Mouse (Mus musculus) small intestine, adult 10 weeks (tissue): ENCODE measurements around the gene Cks1b. TPM values are rescaled to one million over a fixed set of nuclear protein-coding genes. Genes with fewer than 3 reads are reported as not detected.

Experiments
- polyA plus RNA-seq: library from polyadenylated mRNA; stranded (reverse); fragments of 350-450 nt; fragmentation: Illumina TruSeq; extraction: RNeasy Lipid Tissue Mini Kit (QIAGEN cat#74804); gene quantifications from one replicate; pipeline ENCODE4 v1.2.3, GENCODE M21; 2014; ENCODE audit warnings: low replicate concordance

Gene Cks1b
- polyA plus RNA-seq, result 5.6 TPM

DNA sequence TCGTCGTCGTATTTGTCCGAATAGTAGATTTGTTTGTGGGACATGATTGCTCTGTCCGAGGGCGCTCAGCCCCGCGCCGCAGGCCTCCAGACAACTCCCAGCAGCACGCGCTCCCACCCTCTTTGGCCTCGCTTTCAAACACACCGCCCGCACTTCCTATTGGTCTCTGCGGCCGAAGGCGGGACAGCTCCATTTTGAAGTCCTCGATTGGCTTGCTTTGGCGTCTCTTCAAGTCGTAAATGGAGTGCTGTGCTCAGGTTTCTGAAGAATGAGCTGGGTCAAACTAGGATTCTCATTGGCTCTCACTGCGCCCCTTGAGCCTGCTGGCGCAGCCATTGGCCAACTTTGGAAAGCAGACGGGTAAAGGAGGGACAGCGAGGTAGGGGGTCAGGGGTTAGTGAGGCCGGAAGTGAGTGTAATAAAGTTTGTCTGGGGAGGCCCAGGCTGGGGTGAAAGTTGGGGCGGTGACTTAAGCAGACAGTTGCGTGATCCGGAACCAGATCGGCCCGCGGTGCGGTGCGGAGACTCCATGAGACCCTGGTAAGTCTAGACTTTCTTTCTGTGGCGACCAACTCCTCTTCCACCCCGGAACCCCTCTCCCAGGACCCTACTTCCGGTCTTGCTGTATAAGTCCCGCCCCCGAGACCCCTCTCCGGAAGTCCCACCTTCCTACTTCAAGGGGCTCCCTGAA lies at the start of gene Cks1b, which contains the start of gene Shc1:
Gene Cks1b, minus strand, starts transcription at position 214 of the 691 bp plus-strand sequence.
Gene Shc1, plus strand, starts transcription at position 274 of the 691 bp plus-strand sequence.

DNA sequence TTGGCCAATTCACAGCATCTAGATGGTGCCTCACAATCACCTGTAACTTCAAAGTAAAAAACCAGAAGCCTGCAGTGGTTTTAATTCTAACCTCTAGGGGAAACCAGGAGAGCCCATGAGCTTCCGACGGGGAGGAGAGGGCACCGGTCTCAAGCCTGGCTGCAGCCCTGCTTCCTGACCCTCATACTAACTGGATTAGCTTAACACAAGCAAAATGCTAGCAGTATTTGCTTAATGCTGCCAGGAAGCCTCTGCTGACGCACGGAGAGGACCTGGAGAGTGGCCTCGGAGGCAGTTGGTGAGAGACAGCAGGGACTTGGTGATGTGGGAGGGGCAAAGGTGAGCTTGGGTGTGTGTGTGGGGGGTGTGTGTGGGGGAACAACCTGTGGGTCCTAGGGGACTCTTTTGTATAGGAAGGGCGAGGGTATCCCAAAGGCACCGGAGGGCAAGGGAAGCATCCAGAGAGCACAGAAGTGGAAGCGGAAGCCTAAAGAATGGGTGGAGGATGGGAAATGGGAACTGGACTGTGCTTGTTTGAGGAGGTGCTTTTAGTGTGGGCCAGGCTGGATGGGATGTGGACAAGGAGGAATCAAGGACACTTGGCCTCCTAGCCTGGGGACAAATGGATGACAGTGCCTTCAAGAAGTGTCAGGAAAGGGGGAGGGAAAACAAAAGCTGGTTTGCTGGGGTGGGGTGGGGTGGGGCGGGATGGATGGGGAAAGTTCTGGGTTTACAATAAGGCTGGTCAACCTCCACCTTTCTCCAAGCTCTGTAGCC lies 36.4 kb upstream of the Cks1b start, which contains the start of gene Pmvk:
Gene Pmvk, plus strand, starts transcription at position 141 of the 777 bp plus-strand sequence.

DNA sequence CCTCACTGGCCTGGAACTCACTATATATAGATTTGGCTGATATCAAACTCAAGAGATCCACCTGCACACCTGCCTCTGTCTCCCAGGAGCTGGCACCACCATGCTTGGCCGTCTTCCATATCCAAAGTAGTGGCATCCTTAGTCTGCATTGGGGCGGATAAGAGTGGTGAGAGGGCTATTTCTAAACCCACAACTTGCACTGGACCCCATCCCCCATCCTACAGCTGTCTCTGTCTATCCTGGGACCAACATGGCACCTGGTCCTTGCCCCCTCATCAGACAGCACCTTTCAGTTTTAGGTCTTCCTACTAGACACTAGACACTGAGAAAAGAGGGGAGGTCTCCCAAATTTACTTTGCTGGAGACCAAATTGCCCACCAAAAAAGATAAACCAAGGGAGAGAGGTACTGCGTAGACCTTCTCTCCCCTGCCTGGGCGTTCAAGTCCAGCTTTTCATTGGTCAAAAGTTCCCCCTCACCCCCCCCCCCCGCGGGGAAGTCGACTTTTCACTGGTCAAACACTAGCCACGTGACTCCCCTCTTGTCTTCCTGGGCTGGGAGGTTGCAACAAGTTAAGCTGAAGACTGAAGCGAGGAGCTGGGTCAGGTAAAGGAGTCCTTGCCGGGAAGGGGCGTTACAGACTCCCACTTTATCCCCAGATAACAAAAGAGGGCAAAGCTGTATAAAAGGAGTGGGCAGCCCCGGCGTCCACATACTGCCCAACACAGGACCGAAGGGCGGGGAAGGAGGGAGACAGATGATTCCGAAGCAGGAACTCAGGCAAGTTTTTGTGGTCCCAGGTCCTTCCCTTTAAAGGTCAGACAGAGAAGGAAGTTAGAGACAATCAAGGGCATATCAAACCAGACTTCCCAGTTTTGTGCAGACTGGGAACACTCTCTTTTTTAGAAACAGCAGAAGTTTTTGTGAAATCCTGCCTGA lies 18.3 kb upstream of the Cks1b start, which contains the start of gene Pbxip1:
Gene Pbxip1, plus strand, starts transcription at position 531 of the 938 bp plus-strand sequence.

DNA sequence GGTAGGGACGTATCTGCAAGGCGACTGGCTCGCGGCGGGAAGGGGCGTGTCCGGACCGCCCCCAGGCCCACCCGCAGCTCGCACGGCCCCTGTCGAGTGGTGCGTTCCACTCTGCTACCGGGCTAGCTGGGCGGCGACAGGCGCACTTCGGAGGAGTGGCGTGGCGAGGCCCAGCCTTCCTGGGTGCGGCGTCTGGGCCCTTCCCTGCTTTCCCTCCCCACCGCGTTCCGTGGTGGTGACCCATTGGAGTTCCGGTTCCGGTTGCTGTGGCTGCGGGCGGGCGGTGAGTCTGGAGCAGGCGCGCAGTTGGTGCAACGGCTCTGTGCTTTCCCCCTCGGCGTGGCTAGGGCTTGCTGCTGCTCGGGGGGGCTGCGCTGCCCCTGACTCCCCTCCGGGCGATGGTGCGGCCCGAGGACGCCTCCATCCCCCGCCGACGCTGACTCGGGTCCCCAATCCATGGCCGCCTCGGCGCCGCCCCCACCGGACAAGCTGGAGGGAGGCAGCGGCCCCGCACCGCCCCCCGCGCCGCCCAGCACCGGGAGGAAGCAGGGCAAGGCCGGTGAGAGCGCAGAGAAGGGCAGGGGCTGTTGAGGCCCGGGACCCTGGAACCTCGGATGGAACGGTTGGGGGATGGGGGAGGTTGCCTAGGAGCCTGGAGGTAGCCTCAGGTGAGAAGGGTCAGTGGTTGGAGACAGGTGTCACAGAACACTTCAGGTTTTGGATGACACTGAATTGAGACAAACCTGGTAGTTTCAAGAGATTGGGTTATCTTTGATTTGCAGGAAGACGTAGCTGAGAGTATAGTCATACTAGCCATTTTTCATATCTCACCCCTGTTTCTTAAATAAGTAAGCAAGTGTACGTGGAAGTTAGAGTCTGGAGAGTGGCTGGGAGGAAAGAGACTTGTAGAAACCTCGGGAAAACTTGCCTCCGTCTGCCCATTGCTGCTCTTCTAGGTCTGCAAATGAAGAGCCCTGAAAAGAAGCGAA lies 12.3 kb upstream of the Cks1b start, which contains the start of gene Pygo2:
Gene Pygo2, plus strand, starts transcription at position 44 of the 989 bp plus-strand sequence.

DNA sequence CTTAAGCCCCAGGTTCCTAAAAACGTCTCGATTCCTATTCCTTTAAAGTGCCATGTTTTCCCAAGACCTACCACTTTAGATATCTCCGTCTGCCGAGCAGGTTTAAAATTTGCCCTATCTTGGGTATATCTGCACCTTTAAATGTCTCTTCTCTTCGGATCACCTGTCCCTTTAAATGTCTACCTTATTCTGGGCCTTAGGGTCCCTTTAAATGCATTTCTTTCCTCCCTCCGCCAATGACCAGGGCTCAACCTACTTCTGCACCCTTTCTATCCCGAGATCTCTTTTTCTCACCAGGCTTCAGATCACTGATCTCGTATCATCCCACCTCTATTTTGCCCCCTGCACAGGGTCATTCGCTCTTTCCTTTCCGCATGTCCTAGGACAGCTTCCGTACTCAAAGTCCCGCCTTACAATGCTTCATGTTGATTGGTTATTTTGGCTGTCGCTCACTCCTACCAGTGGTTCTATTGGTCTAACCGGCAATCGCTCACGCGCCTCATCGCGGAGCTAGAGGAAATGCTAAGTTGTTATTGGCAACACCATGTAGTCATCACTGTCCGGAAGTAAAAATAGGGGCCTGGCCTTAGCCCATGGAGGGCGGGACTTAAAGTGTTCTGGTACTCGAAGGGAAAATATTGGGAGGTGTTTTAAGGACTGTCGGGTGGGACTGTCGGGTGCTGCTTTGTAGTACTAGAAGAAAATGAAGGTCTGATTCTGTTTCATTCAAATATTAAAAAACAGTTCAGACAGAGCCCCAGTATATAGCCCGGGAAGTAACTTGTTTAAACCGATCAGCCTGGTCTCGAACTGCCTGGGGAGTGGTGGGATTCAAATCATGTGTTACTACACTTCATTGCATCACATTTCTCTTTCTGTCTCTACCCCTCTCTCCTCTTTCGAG lies 6.4 kb downstream of the Cks1b start, which contains the start of gene Flad1:
Gene Flad1, minus strand, starts transcription at position 381 of the 904 bp plus-strand sequence.

DNA sequence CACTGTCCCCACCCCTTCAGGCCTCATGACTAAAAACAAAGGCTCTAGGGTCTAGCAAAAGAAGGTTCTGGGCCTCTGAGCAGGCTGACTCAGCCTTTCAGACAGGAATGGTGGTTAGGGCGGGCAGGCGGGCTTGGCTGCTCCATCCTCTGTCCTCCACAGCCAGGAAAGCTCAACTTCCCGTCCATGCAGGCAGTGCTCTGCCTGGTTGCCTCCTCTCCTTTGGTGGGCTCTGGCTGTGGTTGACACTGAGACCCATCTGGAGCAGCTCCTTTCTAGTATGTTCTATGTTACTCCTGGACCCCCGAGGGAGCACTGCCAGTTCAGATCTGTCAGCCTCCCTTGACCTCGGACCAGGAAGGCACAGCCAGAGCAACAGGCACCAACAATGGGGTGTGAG lies 15.5 kb downstream of the Cks1b start, which contains the start of gene Lenep:
Gene Lenep, minus strand, starts transcription at position 101 of the 400 bp plus-strand sequence.

DNA sequence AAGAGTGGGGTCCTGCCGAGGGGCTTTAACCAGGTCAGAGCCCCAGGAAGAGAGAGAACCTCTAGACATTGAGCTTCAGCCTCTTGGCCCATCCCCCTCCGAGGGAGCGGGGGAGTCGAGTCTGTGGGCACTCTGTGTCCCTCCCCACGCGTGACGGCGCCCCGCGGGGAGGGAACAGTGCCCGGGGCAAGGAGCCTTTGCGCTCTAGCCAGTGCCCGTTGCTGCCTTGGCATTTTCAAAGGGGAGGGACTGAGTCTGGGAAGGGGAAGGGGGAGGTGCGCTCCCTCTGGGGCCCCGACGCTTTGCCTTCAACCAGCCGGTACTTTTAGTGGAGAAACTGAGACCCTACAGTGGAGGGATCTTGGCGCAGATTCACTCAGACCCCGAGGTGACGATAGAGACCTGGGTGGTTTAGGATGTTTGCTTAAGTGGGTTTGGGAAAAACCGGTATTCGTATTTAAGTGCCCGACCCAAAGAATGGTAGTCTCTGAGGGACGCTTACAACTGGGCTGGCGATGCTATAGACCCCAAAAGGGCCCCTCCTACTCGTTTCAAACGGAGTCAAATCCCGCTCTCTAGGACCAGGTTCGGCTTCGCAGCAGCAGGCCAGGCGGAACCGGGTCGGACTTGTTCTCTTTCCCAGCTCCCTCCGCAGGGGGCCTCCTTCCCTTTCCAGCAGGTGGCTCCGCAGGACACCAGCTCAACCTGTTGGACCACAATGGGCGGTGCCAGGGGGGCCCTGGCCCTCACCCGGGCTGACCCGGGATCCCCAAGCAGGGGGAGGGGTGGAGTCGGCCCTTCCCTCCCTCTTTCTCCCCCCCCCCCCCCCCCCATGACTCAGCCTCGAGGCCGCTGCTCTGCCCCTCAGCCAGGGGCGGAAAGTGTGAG lies 23.9 kb downstream of the Cks1b start, which contains the start of gene Zbtb7b:
Gene Zbtb7b, minus strand, starts transcription at position 771 of the 888 bp plus-strand sequence.

Other genes starting within 250 kb of the Cks1b start
- gene Scamp3, start 240.9 kb downstream of the Cks1b start, polyA plus RNA-seq, result 8.1 TPM
- not detected for gene Fam189b, start 235.2 kb downstream of the Cks1b start, polyA plus RNA-seq
- gene Gba, start 215.5 kb downstream of the Cks1b start, polyA plus RNA-seq, result 6.2 TPM
- not detected for gene Thbs3, start 203.2 kb downstream of the Cks1b start, polyA plus RNA-seq
- gene Mtx1, start 191.3 kb downstream of the Cks1b start, polyA plus RNA-seq, result 19.8 TPM
- 1.3 TPM for gene Muc1, start 189.3 kb downstream of the Cks1b start, polyA plus RNA-seq
- 14.1 TPM for gene Krtcap2, start 172.4 kb downstream of the Cks1b start, polyA plus RNA-seq
- gene Trim46, start 172.1 kb downstream of the Cks1b start, polyA plus RNA-seq, result not detected
- not detected for gene Dpm3, start 159.0 kb downstream of the Cks1b start, polyA plus RNA-seq
- gene Slc50a1, start 147.8 kb downstream of the Cks1b start, polyA plus RNA-seq, result 11.5 TPM
- 8.7 TPM for gene Efna1, start 137.2 kb downstream of the Cks1b start, polyA plus RNA-seq
- 0.22 TPM for gene Efna3, start 95.4 kb downstream of the Cks1b start, polyA plus RNA-seq
- not detected for gene Efna4, start 80.4 kb downstream of the Cks1b start, polyA plus RNA-seq
- gene Adam15, start 68.4 kb downstream of the Cks1b start, polyA plus RNA-seq, result 1.6 TPM
- not detected for gene Dcst2, start 56.4 kb downstream of the Cks1b start, polyA plus RNA-seq
- gene Dcst1, start 53.1 kb downstream of the Cks1b start, polyA plus RNA-seq, result 1.6 TPM
- gene Zbtb7b, start 23.6 kb downstream of the Cks1b start, polyA plus RNA-seq, result 5.2 TPM
- gene Lenep, start 15.6 kb downstream of the Cks1b start, polyA plus RNA-seq, result 2.0 TPM
- 0.59 TPM for gene Flad1, start 6.5 kb downstream of the Cks1b start, polyA plus RNA-seq
- 23.1 TPM for gene Shc1, start 60 bp upstream of the Cks1b start, polyA plus RNA-seq
- gene Pygo2, start 11.8 kb upstream of the Cks1b start, polyA plus RNA-seq, result 5.2 TPM
- gene Pbxip1, start 18.3 kb upstream of the Cks1b start, polyA plus RNA-seq, result 9.0 TPM
- not detected for gene Pmvk, start 36.2 kb upstream of the Cks1b start, polyA plus RNA-seq
- 4.5 TPM for gene Kcnn3, start 101.8 kb upstream of the Cks1b start, polyA plus RNA-seq